ENCODE assay signal across 10 mouse cellular contexts in genomic region chr8:121117906-121118305, GRCm38 (mm10). TPM values are rescaled to one million over a fixed set of nuclear protein-coding genes. Genes with fewer than 3 reads are reported as not detected.
DNase-seq lines count a peak whose midpoint lies in the region; ATAC-seq and TF ChIP-seq lines count a peak whose summit lies in the region.
"Had no signal": no experiment of that assay in that cellular context is flagged by ENCODE, and none has a peak within 500 bp of the region (broad histone marks: within the 10 kb centered on the region; RNA-seq: fewer than 3 reads in every experiment).

No protein-coding gene starts in this region.

- WGBS in kidney, embryonic 16.5 days = under 1% methylated on average over 28 of the region's 28 CpGs
- under 1% methylated on average over 28 of the region's 28 CpGs for WGBS in hindbrain, embryonic 12.5 days
- under 1% methylated on average over 28 of the region's 28 CpGs for whole genome bisulfite sequencing in midbrain, postnatal 0 days

- H3K4me2 ChIP-seq in kidney, embryonic 16.5 days (replicated peaks; ENCODE audit: low read depth, low read length) = peak overlapping the region; percentile 56
- peak overlapping the region; percentile 60 for H3K4me2 ChIP-seq in hindbrain, embryonic 12.5 days (replicated peaks)
- 0 out of 2 replicates have a peak overlapping the region, but pooled peaks have one; percentile 23 for H3K4me2 ChIP-seq in midbrain, postnatal 0 days (ENCODE audit: low read depth, low read length, poor library complexity, severe bottlenecking)

- H3K9ac ChIP-seq in kidney, embryonic 16.5 days (replicated peaks; ENCODE audit: low read length) = peak overlapping the region; percentile 89
- H3K9ac ChIP-seq in hindbrain, embryonic 12.5 days = peak overlapping the region; percentile 67
- no peak overlapping the region; the same call in 1 of the 2 replicates for H3K9ac ChIP-seq in midbrain, postnatal 0 days (replicated peaks; ENCODE audit: low read length, poor library complexity, severe bottlenecking)

- DNase-seq in kidney, postnatal 14 days = no peak
- DNase-seq in embryo, embryonic 9.5 days (ENCODE audit: extremely low spot score) = peak; percentile 47
- no peak for DNase-seq in midbrain, postnatal 0 days (ENCODE audit: low spot score)
- no peak for DNase-seq in yolk sac, embryonic 10.5 days (ENCODE audit: low spot score)
- no peak for DNase-seq in natural killer cell, adult 2 months (ENCODE audit: low spot score in 2 of 2)
- no peak for DNase-seq in layer of hippocampus, adult 8-10 months (ENCODE audit: low spot score in 2 of 2)
- DNase-seq: cerebellum, adult 18-20 months had no signal

- no peaks in the 10 kb centered on the region for H3K9me3 ChIP-seq in kidney, embryonic 16.5 days (ENCODE audit: low read length)
- H3K9me3 ChIP-seq in hindbrain, embryonic 12.5 days (replicated peaks) = 0 out of 2 replicates have a peak, but pooled peaks cover 3% of the 10 kb centered on the region
- H3K9me3 ChIP-seq in midbrain, postnatal 0 days (ENCODE audit: low read length) = no peaks in the 10 kb centered on the region

- peaks cover 27% of the 10 kb centered on the region for H3K27me3 ChIP-seq in kidney, embryonic 16.5 days (ENCODE audit: insufficient read depth, low read length)
- peaks cover 93% of the 10 kb centered on the region for H3K27me3 ChIP-seq in hindbrain, embryonic 12.5 days
- peaks cover 80% of the 10 kb centered on the region for H3K27me3 ChIP-seq in midbrain, postnatal 0 days (ENCODE audit: insufficient read depth, low read length)
- H3K27me3 ChIP-seq: Patski had no signal

- peak overlapping the region; percentile 94 for H3K27ac ChIP-seq in kidney, embryonic 16.5 days (ENCODE audit: low read length)
- H3K27ac ChIP-seq in hindbrain, embryonic 12.5 days = peak overlapping the region; percentile 84
- no peak overlapping the region for H3K27ac ChIP-seq in midbrain, postnatal 0 days (ENCODE audit: low read depth, low read length)

- no peak for TF ChIP-seq CTCF in midbrain, postnatal 0 days (IDR thresholded peaks at IDR 0.05)

- no peak for ATAC-seq in kidney, embryonic 16.5 days (ENCODE audit: low FRiP score, low TSS enrichment)
- ATAC-seq in hindbrain, embryonic 12.5 days (ENCODE audit: low FRiP score) = no peak
- no peak for ATAC-seq in midbrain, postnatal 0 days (ENCODE audit: low FRiP score)
- ATAC-seq: Patski had no signal

- H3K4me3 ChIP-seq in kidney, embryonic 16.5 days (ENCODE audit: low read length) = peak overlapping the region; percentile 70
- H3K4me3 ChIP-seq in hindbrain, embryonic 12.5 days = peak overlapping the region; percentile 46
- H3K4me3 ChIP-seq in midbrain, postnatal 0 days (ENCODE audit: low read depth, low read length) = peak overlapping the region; percentile 29; the same call in 1 of the 2 replicates

- peaks cover 16% of the 10 kb centered on the region; the same call in 1 of the 2 replicates for H3K36me3 ChIP-seq in kidney, embryonic 16.5 days (ENCODE audit: insufficient read depth, low read length)
- no peaks in the 10 kb centered on the region for H3K36me3 ChIP-seq in hindbrain, embryonic 12.5 days
- no peaks in the 10 kb centered on the region for H3K36me3 ChIP-seq in midbrain, postnatal 0 days (ENCODE audit: insufficient read depth, low read length)

- H3K4me1 ChIP-seq in kidney, embryonic 16.5 days (ENCODE audit: insufficient read depth, low read length) = peaks cover 36% of the 10 kb centered on the region
- H3K4me1 ChIP-seq in hindbrain, embryonic 12.5 days = peaks cover 13% of the 10 kb centered on the region
- peaks cover 2% of the 10 kb centered on the region; the same call in 1 of the 2 replicates for H3K4me1 ChIP-seq in midbrain, postnatal 0 days (ENCODE audit: insufficient read depth, low read length)

RNA-seq across cellular contexts. Expression of gene Foxc2, which starts 1.9 kb away (rescaled TPM):
- 24.9 and 27.3 TPM in 2 replicates for polyA plus RNA-seq in kidney, embryonic 16.5 days (2015; fragmentation: Nextera tagmentation; extraction: Ambion mirVana)
- polyA plus RNA-seq in hindbrain, embryonic 12.5 days (2016; fragmentation: Nextera tagmentation; extraction: Ambion mirVana) = 22.7 and 25.4 TPM in 2 replicates
- 7.6 and 10.9 TPM in 2 replicates for total RNA-seq in midbrain, postnatal 0 days (2014; rRNA removed)
- 2.6 and 2.8 TPM in 2 replicates for polyA plus RNA-seq in midbrain, postnatal 0 days (2015; fragmentation: Nextera tagmentation; extraction: Ambion mirVana)
- 1 to 10 TPM; 1.0 to 2.3 (median 1.3) TPM for total RNA-seq in layer of hippocampus, adult 8-10 months (2022)

RNA-seq across cellular contexts. Expression of gene Mthfsd, which starts 9.7 kb away (rescaled TPM):
- 75.7 and 81.1 TPM in 2 replicates for polyA plus RNA-seq in kidney, embryonic 16.5 days (2015; fragmentation: Nextera tagmentation; extraction: Ambion mirVana)
- polyA plus RNA-seq in hindbrain, embryonic 12.5 days (2016; fragmentation: Nextera tagmentation; extraction: Ambion mirVana) = 60.0 and 69.3 TPM in 2 replicates
- 53.4 and 67.1 TPM in 2 replicates for total RNA-seq in midbrain, postnatal 0 days (2014; rRNA removed)
- polyA plus RNA-seq in midbrain, postnatal 0 days (2015; fragmentation: Nextera tagmentation; extraction: Ambion mirVana) = 34.6 and 37.2 TPM in 2 replicates
- 10 to 100 TPM; 41.1 to 45.8 (median 44.7) TPM for total RNA-seq in layer of hippocampus, adult 8-10 months (2022)

RNA-seq across cellular contexts. Expression of gene Foxl1, which starts 9.8 kb away (rescaled TPM):
- polyA plus RNA-seq in kidney, embryonic 16.5 days (2015; fragmentation: Nextera tagmentation; extraction: Ambion mirVana) = 6.5 and 6.7 TPM in 2 replicates
- 1.8 and 2.2 TPM in 2 replicates for polyA plus RNA-seq in hindbrain, embryonic 12.5 days (2016; fragmentation: Nextera tagmentation; extraction: Ambion mirVana)
- total RNA-seq in midbrain, postnatal 0 days (2014; rRNA removed) = 0.09 and 0.22 TPM in 2 replicates
- polyA plus RNA-seq in midbrain, postnatal 0 days (2015; fragmentation: Nextera tagmentation; extraction: Ambion mirVana) = 0.12 and 0.20 TPM in 2 replicates
- under 1 TPM in 3 of 4 experiments, not detected in 1; 0.16 to 0.18 (median 0.16) TPM for total RNA-seq in layer of hippocampus, adult 8-10 months (2022)

RNA-seq across cellular contexts. Expression of gene Foxf1, which starts 33.7 kb away (rescaled TPM):
- polyA plus RNA-seq in kidney, embryonic 16.5 days (2015; fragmentation: Nextera tagmentation; extraction: Ambion mirVana) = 1.5 and 4.6 TPM in 2 replicates
- 2.0 and 3.2 TPM in 2 replicates for polyA plus RNA-seq in hindbrain, embryonic 12.5 days (2016; fragmentation: Nextera tagmentation; extraction: Ambion mirVana)
- total RNA-seq in midbrain, postnatal 0 days (2014; rRNA removed) = 0.71 and 3.5 TPM in 2 replicates
- 1.5 and 1.6 TPM in 2 replicates for polyA plus RNA-seq in midbrain, postnatal 0 days (2015; fragmentation: Nextera tagmentation; extraction: Ambion mirVana)
- 1 to 10 TPM in 1 of 4 experiments, under 1 TPM in 3; 0.52 to 1.1 (median 0.59) TPM for total RNA-seq in layer of hippocampus, adult 8-10 months (2022)
